ENCODE assay signal across 9 mouse cellular contexts in genomic region chrX:57431610-57432009, GRCm38 (mm10).
DNase-seq lines count a peak whose midpoint lies in the region.
"Had no signal": no experiment of that assay in that cellular context is flagged by ENCODE, and none has a peak within 500 bp of the region (broad histone marks: within the 10 kb centered on the region; RNA-seq: fewer than 3 reads in every experiment).

No protein-coding gene starts in this region.

- DNase-seq in cerebellum, adult 8-10 months = peak; percentile 1
- no peak for DNase-seq in cerebellum, adult 9-11 months
- peak; percentile 2 for DNase-seq in kidney, postnatal 10 days
- DNase-seq in kidney, postnatal 25 days = no peak
- DNase-seq in A20 (ENCODE audit: low read depth, low spot score) = peak; percentile 22
- DNase-seq in embryo, embryonic 11 days = peak; percentile 6
- DNase-seq in spleen, adult 18-20 months = no peak
- no peak for DNase-seq in frontal cortex, postnatal 10 days (ENCODE audit: low spot score in 2 of 2)
- DNase-seq: cerebellum, adult 11 months had no signal

Comparison
In these comparisons a context has a peak if more than half of its experiments do, and no peak if none do; other contexts are left out.
1. DNase-seq: peak in cerebellum, adult 8-10 months (single experiment), kidney, postnatal 10 days (single experiment), A20 (single experiment) and embryo, embryonic 11 days (single experiment); none in cerebellum, adult 9-11 months (single experiment), kidney, postnatal 25 days (0 of 2), spleen, adult 18-20 months (0 of 2) and frontal cortex, postnatal 10 days (0 of 2).